Mouse (Mus musculus): ENCODE measurements around the gene Tnni2. TPM values are rescaled to one million over a fixed set of nuclear protein-coding genes. Genes with fewer than 3 reads are reported as not detected.

The Tnni2 gene
- polyA plus RNA-seq, 1 experiment from 2014 or later = 1.0 TPM

DNA sequence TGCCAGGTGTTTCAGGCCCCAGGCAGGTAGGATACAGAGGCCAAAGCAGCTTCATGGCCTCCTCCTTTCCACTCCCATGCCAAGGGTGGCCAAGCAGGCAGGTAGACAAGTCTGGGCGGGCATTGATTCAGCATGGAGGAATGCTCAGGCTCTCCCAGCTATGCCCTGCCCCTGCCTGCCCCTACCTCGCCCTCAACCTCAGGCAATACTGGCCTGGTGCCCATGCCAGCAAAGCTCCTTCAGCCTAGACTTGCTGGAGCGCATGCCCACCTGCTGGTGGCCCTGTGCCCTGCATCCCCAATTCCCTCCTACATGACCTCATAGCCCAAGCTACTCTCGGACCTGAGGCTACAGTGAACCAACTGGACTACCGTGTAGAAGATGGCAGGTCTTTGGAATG lies 4.3 kb upstream of the Tnni2 start:
- Histone ChIP-seq H3K36me3 (replicated peaks; ENCODE audit: control insufficient read depth, insufficient read depth) (no peaks in the 10 kb centered on the region), H3K9ac (no peak overlapping the region), H3K4me1 (replicated peaks; ENCODE audit: control insufficient read depth, insufficient read depth, low read length) (0 out of 2 replicates have a peak, but pooled peaks cover 6% of the 10 kb centered on the region), H3K9me3 (ENCODE audit: control insufficient read depth, low read length) (no peaks in the 10 kb centered on the region), H3K27me3 (ENCODE audit: control insufficient read depth, insufficient read depth, low read length) (no peaks in the 10 kb centered on the region), H3K4me2 (replicated peaks) (no peak overlapping the region), H3K4me3 (replicated peaks; ENCODE audit: low read length) (no peak overlapping the region), H3K27ac (no peak overlapping the region)
- WGBS = 85% methylated on average over 5 of the region's 5 CpGs
- DNase-seq (ENCODE audit: low spot score) (no peak), ATAC-seq (ENCODE audit: low FRiP score) (no peak)

DNA sequence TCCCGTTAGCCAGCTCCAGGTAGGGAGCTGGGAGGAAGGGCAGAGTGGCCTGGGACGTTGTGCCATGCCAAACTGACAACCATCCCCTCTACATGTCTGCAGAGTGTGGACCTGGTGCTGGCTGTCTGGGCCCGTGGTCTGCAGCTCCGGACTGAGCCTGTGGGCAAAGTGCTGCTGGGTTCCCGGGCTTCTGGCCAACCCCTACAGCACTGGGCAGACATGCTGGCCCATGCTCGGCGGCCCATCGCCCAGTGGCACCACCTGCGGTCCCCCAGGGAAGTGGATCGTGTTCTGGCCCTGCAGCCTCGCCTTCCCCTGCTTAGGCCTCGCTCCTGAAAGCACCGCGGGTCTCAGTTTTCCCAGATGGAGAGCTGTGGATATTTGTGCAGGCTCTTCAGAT lies 1.6 kb upstream of the Tnni2 start:
- Histone ChIP-seq H3K4me1 (replicated peaks; ENCODE audit: control insufficient read depth, insufficient read depth, low read length) (no peaks in the 10 kb centered on the region), H3K4me2 (replicated peaks) (no peak overlapping the region), H3K27ac (no peak overlapping the region), H3K4me3 (replicated peaks; ENCODE audit: low read length) (no peak overlapping the region), H3K36me3 (replicated peaks; ENCODE audit: control insufficient read depth, insufficient read depth) (no peaks in the 10 kb centered on the region), H3K27me3 (ENCODE audit: control insufficient read depth, insufficient read depth, low read length) (no peaks in the 10 kb centered on the region), H3K9me3 (ENCODE audit: control insufficient read depth, low read length) (no peaks in the 10 kb centered on the region), H3K9ac (no peak overlapping the region)
- no peak for ATAC-seq (ENCODE audit: low FRiP score)
- no peak for DNase-seq (ENCODE audit: low spot score)
- 83% methylated on average over 14 of the region's 14 CpGs for WGBS

DNA sequence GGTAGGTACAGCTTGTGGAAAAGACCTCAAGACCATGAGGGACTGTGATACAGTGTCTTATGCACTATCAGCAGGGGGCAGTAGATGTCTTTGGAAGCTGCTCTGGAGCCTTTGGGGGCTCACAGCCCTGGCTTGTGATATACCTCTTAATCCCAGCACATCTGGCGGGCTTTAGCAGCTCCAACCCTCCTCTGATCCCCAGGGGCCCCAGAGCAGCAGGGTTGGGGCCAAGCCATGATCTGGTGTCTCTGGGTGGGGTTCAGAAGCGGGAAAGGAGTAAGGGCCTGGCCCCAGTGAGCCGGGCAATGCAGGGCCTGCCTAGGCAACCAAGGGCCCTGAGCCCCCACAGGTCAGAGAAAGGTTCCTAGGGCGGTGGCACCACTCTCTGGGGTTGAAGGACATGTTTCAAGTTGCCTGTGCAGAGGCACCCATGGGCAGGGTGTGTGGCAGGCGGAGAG lies 922 bp upstream of the Tnni2 start:
- DNase-seq (ENCODE audit: low spot score) (peak; percentile 61), ATAC-seq (ENCODE audit: low FRiP score) (peak; percentile 37; the same call in 1 of the 2 replicates)
- WGBS = 63% methylated on average over 5 of the region's 5 CpGs
- no peaks in the 10 kb centered on the region for H3K4me1 ChIP-seq (replicated peaks; ENCODE audit: control insufficient read depth, insufficient read depth, low read length)
- no peak overlapping the region for H3K9ac ChIP-seq
- H3K27me3 ChIP-seq (ENCODE audit: control insufficient read depth, insufficient read depth, low read length) = no peaks in the 10 kb centered on the region
- no peak overlapping the region for H3K4me3 ChIP-seq (replicated peaks; ENCODE audit: low read length)
- no peak overlapping the region for H3K4me2 ChIP-seq (replicated peaks)
- no peaks in the 10 kb centered on the region for H3K9me3 ChIP-seq (ENCODE audit: control insufficient read depth, low read length)
- no peak overlapping the region for H3K27ac ChIP-seq
- H3K36me3 ChIP-seq (replicated peaks; ENCODE audit: control insufficient read depth, insufficient read depth) = no peaks in the 10 kb centered on the region

DNA sequence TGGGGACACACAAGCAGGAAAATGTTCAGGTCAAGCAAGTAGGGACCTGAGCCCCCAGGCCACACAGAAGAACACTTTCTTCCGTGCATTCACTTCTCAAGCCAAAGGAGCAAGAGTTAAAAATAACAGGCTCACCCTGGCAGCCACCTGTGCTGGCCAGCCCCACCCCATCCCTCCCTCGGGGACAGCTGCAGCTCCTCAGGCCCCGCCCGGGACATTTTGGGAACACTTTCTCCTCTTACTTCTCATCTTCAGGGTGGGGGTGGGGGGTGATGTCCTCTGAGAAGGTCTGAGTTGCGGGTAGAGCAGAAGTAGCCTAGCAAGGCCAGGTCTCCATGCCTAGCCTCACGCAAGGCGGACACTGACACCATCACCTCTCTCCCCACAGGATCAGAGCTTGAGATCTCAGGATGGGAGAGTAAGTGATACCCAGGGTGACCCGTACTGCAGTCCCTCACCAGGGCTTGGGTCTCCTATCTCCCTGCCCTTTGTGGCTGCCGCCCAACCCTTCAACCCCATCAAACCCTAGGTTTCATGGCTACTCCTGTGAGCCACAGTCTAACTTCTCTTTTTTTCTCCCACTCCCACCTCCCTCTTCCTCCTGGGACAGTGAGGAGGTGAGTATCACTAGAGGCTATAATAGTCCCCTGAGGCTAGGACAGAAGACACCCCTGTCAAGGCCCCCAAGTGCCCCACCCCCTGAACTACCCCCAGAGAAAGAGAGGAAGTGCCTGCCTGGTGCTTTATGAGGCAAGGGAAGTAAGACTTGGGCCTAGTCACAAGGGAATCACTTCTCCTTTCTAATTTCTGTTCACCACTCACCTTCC lies 686 bp downstream of the Tnni2 start:
- Histone ChIP-seq H3K36me3 (replicated peaks; ENCODE audit: control insufficient read depth, insufficient read depth) (no peaks in the 10 kb centered on the region), H3K27me3 (ENCODE audit: control insufficient read depth, insufficient read depth, low read length) (no peaks in the 10 kb centered on the region), H3K4me3 (replicated peaks; ENCODE audit: low read length) (no peak overlapping the region), H3K4me2 (replicated peaks) (no peak overlapping the region), H3K9me3 (ENCODE audit: control insufficient read depth, low read length) (no peaks in the 10 kb centered on the region), H3K27ac (no peak overlapping the region), H3K9ac (no peak overlapping the region), H3K4me1 (replicated peaks; ENCODE audit: control insufficient read depth, insufficient read depth, low read length) (no peaks in the 10 kb centered on the region)
- ATAC-seq (ENCODE audit: low FRiP score) (no peak), DNase-seq (ENCODE audit: low spot score) (no peak)
- 85% methylated on average over 9 of the region's 9 CpGs for WGBS

DNA sequence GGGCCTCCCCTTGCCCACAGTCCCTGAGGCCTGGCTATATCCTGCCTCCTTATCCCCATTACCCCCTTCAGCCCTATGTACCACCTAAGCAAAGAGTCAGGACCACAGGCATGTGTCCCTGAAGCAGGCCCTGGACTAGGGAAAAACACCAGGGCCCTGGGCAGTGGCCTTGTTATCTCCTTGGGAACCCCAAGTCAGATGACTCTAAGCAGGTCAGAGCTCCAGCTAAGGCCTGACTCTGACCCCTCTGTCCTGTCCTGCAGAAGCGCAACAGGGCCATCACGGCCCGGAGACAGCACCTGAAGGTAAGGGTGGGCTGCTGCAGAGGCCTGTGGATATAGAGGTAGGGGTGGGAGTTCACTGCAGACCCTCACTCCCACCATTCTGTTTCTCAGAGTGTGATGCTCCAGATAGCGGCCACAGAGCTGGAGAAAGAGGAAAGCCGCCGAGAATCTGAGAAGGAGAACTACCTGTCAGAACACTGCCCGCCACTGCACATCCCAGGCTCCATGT lies 1.4 kb downstream of the Tnni2 start:
- Histone ChIP-seq H3K27ac (no peak overlapping the region), H3K4me1 (replicated peaks; ENCODE audit: control insufficient read depth, insufficient read depth, low read length) (no peaks in the 10 kb centered on the region), H3K4me2 (replicated peaks) (no peak overlapping the region), H3K27me3 (ENCODE audit: control insufficient read depth, insufficient read depth, low read length) (no peaks in the 10 kb centered on the region), H3K36me3 (replicated peaks; ENCODE audit: control insufficient read depth, insufficient read depth) (no peaks in the 10 kb centered on the region), H3K9me3 (ENCODE audit: control insufficient read depth, low read length) (no peaks in the 10 kb centered on the region), H3K4me3 (replicated peaks; ENCODE audit: low read length) (no peak overlapping the region), H3K9ac (no peak overlapping the region)
- WGBS = 95% methylated on average over 7 of the region's 7 CpGs
- DNase-seq (ENCODE audit: low spot score) = no peak
- no peak for ATAC-seq (ENCODE audit: low FRiP score)

DNA sequence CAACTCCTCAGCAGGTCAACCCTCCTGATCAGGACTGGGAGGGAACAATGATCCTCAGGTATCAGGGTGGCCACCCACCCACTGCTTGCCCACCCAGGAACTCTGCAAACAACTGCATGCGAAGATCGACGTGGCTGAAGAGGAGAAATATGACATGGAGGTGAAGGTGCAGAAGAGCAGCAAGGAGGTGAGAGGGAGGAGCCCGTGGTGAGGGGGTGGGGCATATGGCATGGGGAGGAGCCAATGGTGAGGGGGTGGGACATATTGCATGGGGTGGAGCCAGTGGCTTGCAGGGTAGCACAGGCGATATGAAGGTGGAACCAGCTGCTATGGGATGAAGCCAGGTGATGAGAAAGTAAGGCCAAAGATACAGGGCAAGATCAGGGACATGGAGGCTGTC lies 1.9 kb downstream of the Tnni2 start:
- H3K9me3 ChIP-seq (ENCODE audit: control insufficient read depth, low read length) = no peaks in the 10 kb centered on the region

DNA sequence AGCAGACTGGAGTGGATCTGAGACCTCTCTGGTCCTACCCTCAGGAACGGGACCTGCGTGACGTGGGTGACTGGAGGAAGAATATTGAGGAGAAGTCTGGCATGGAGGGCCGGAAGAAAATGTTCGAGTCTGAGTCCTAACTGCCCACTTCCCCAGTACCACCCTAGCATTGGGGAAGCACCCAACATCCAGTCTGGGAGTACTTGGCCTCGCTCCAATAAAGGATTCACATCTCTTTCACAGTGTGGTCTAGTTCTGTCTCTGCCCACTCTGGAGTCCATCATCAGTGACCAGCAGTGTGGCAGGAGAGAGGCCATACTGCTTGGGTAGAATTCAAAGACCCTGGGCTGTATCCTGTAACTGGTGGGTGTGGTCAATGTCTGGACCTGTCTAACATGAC lies 2.6 kb downstream of the Tnni2 start:
- no peaks in the 10 kb centered on the region for H3K4me1 ChIP-seq (replicated peaks; ENCODE audit: control insufficient read depth, insufficient read depth, low read length)
- no peaks in the 10 kb centered on the region for H3K36me3 ChIP-seq (replicated peaks; ENCODE audit: control insufficient read depth, insufficient read depth)
- H3K4me2 ChIP-seq (replicated peaks) = no peak overlapping the region
- DNase-seq (ENCODE audit: low spot score) (no peak), ATAC-seq (ENCODE audit: low FRiP score) (no peak)
- H3K9ac ChIP-seq = no peak overlapping the region
- H3K27ac ChIP-seq = no peak overlapping the region
- 94% methylated on average over 6 of the region's 6 CpGs for WGBS
- no peaks in the 10 kb centered on the region for H3K27me3 ChIP-seq (ENCODE audit: control insufficient read depth, insufficient read depth, low read length)
- no peak overlapping the region for H3K4me3 ChIP-seq (replicated peaks; ENCODE audit: low read length)
- no peaks in the 10 kb centered on the region for H3K9me3 ChIP-seq (ENCODE audit: control insufficient read depth, low read length)

More for the DNA sequence above, 1.9 kb downstream of the Tnni2 start:
- Histone ChIP-seq H3K27me3 (ENCODE audit: control insufficient read depth, insufficient read depth, low read length) (no peaks in the 10 kb centered on the region), H3K36me3 (replicated peaks; ENCODE audit: control insufficient read depth, insufficient read depth) (no peaks in the 10 kb centered on the region), H3K4me3 (replicated peaks; ENCODE audit: low read length) (no peak overlapping the region), H3K9ac (no peak overlapping the region), H3K4me2 (replicated peaks) (no peak overlapping the region), H3K4me1 (replicated peaks; ENCODE audit: control insufficient read depth, insufficient read depth, low read length) (no peaks in the 10 kb centered on the region), H3K27ac (no peak overlapping the region)
- WGBS = 86% methylated on average over 5 of the region's 5 CpGs
- ATAC-seq (ENCODE audit: low FRiP score) (no peak), DNase-seq (ENCODE audit: low spot score) (no peak)

DNA sequence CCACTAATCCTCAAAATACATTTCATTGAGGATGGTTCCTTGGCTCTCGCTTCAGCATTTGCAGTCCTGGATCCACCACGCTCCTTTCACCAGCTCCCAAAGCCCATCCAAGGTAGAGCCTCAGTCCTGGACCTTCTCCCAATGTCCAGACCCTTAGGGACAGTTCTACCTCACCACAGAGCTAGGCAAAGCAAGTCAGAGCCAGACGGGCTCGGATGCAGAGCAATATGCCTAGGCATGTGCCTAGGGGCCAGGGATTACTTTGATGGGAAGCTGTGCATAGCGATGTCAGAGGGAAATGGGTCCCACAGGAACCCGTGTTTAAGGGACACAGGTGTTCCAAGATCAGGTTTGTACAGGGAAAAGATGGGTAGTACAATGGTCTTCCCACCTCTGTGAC lies 3.7 kb downstream of the Tnni2 start:
- Histone ChIP-seq H3K36me3 (replicated peaks; ENCODE audit: control insufficient read depth, insufficient read depth) (no peaks in the 10 kb centered on the region), H3K4me1 (replicated peaks; ENCODE audit: control insufficient read depth, insufficient read depth, low read length) (no peaks in the 10 kb centered on the region), H3K4me3 (replicated peaks; ENCODE audit: low read length) (no peak overlapping the region), H3K27me3 (ENCODE audit: control insufficient read depth, insufficient read depth, low read length) (no peaks in the 10 kb centered on the region), H3K9me3 (ENCODE audit: control insufficient read depth, low read length) (no peaks in the 10 kb centered on the region), H3K4me2 (replicated peaks) (no peak overlapping the region), H3K27ac (no peak overlapping the region), H3K9ac (no peak overlapping the region)
- 88% methylated on average over 6 of the region's 6 CpGs for WGBS
- ATAC-seq (ENCODE audit: low FRiP score) (no peak), DNase-seq (ENCODE audit: low spot score) (no peak)

DNA sequence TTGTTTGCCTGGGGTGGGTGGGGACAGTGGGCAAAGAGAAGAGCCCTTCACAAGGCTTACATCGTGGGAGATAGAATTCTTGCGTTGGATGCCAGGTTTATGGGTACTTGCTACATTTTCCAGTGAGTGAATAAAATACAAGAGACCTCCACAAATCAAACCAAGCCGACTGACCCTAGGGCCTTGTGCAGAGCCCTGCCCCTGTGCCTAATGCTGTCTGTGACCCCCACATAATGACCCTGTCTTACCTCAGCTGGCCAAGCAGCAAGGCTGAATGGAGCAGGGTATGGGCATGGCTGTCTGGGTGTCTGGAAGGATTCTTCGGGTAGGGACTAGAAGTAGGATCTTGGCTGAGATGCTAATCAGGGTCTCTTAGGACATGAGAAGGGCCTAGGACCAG lies 4.7 kb downstream of the Tnni2 start:
- Histone ChIP-seq H3K4me2 (replicated peaks) (no peak overlapping the region), H3K9ac (no peak overlapping the region), H3K4me3 (replicated peaks; ENCODE audit: low read length) (no peak overlapping the region), H3K27me3 (ENCODE audit: control insufficient read depth, insufficient read depth, low read length) (no peaks in the 10 kb centered on the region), H3K4me1 (replicated peaks; ENCODE audit: control insufficient read depth, insufficient read depth, low read length) (no peaks in the 10 kb centered on the region), H3K36me3 (replicated peaks; ENCODE audit: control insufficient read depth, insufficient read depth) (no peaks in the 10 kb centered on the region), H3K9me3 (ENCODE audit: control insufficient read depth, low read length) (no peaks in the 10 kb centered on the region), H3K27ac (no peak overlapping the region)
- 90% methylated on average over 4 of the region's 4 CpGs for WGBS
- ATAC-seq (ENCODE audit: low FRiP score) = no peak
- DNase-seq (ENCODE audit: low spot score) = no peak

Data from hindbrain, embryonic 14.5 days (tissue).